Mouse (Mus musculus) stomach, embryonic 15.5 days (tissue): ENCODE data around the gene Brinp3. TPM values are rescaled to one million over a fixed set of nuclear protein-coding genes. Genes with fewer than 3 reads are reported as not detected.

Experiments used
- ATAC-seq: fragments of 200-750 bp; cut with Nextera tagmentation; 2 replicates; pipeline ENCODE4 v1.8.0; 2017; ENCODE audit warnings: low read depth, moderate number of reproducible peaks, moderate TSS enrichment; ENCODE audit not compliant: insufficient read depth, low FRiP score
- H3K27ac ChIP-seq: fragments of 300-500 bp; sonication (generic); 2 replicates; pipeline ENCODE4 v1.5.1; 2015; ENCODE audit warnings: mild to moderate bottlenecking, inconsistent platforms
- H3K27me3 ChIP-seq: fragments of 300-500 bp; sonication (generic); replicated peaks from 2 replicates; pipeline ENCODE4 v1.6.1; 2015; ENCODE audit warnings: inconsistent platforms
- H3K36me3 ChIP-seq: fragments of 300-500 bp; sonication (generic); 2 replicates; pipeline ENCODE4 v1.6.1; 2015; ENCODE audit warnings: inconsistent platforms
- H3K4me1 ChIP-seq: fragments of 300-500 bp; sonication (generic); 2 replicates; pipeline ENCODE4 v1.6.1; 2015; ENCODE audit warnings: inconsistent platforms
- H3K4me2 ChIP-seq: fragments of 300-500 bp; sonication (generic); 2 replicates; pipeline ENCODE4 v1.6.1; 2015; ENCODE audit warnings: mild to moderate bottlenecking, inconsistent platforms
- H3K4me3 ChIP-seq: fragments of 300-500 bp; sonication (generic); replicated peaks from 2 replicates; pipeline ENCODE4 v1.5.1; 2015; ENCODE audit warnings: inconsistent platforms
- H3K9ac ChIP-seq: fragments of 300-500 bp; sonication (generic); 2 replicates; pipeline ENCODE4 v1.6.1; 2015; ENCODE audit warnings: inconsistent platforms
- H3K9me3 ChIP-seq: fragments of 300-500 bp; sonication (generic); 2 replicates; pipeline ENCODE4 v1.6.1; 2016; ENCODE audit warnings: inconsistent platforms
- WGBS: fragments of 180-500 bp; shearing (Covaris S2); methylation state at CpG from one replicate; pipeline ENCODE4 v1.1.7; 2015; 5-methylcytosine and 5-hydroxymethylcytosine counted together
- polyA plus RNA-seq: library from polyadenylated mRNA; unstranded; fragments of >200 nt; fragmentation: Nextera tagmentation; extraction: Ambion mirVana; gene quantifications from 2 replicates; pipeline ENCODE4 v1.2.1, GENCODE M21; 2015

The Brinp3 gene
- polyA plus RNA-seq, 1 experiment from 2014 or later: 2.1 TPM

DNA sequence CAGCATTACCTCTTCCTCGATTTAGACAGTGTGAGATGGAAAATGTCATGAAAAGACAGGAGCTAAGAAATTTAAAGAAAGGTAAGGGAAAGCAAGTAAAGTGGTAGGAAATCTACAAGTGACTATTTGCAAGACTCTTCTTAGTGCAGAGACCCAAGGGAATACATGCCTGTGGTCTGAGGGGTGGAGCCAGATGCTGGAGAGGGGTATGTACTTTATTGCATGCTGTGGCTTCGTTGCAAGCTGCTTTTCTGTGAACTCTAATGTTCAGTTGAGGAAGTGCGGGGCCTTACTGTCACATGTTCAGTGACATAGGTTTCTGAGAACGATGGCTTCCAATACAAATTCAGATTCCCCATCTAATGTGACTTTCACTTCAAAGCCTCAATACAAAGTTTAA, 313.2 kb downstream of the Brinp3 start:
- no peaks in the 10 kb centered on the region for H3K4me1 ChIP-seq
- no peak overlapping the region for H3K27ac ChIP-seq
- no peaks in the 10 kb centered on the region for H3K27me3 ChIP-seq
- H3K9me3 ChIP-seq: no peaks in the 10 kb centered on the region
- no peak for ATAC-seq
- no peaks in the 10 kb centered on the region for H3K36me3 ChIP-seq
- no peak overlapping the region for H3K4me3 ChIP-seq
- H3K4me2 ChIP-seq: no peak overlapping the region
- no peak overlapping the region for H3K9ac ChIP-seq
- WGBS: 72% methylated on average over 4 of the region's 4 CpGs

DNA sequence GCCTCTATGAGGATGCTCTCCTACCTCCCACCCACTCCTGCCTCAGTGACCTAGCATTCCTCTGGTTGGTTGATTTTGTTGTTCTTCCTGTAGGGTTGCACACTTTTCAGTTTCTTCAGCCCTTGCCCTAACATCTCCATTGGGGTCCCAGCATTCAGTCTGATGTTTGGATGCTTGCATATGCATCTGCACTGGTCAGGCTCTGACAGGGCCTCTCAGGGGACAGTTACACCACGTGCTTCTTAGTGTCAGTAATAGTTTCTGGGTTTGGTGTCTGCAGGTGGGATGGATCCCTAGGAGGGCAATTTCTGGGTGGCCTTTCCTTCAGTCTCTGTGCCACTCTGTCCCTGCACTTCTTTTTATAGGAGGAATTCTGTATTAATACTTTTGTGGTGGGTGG, 339.3 kb downstream of the Brinp3 start:
- Histone ChIP-seq H3K4me3 (no peak overlapping the region), H3K9ac (no peak overlapping the region), H3K27ac (no peak overlapping the region), H3K36me3 (no peaks in the 10 kb centered on the region), H3K4me2 (no peak overlapping the region), H3K9me3 (no peaks in the 10 kb centered on the region), H3K27me3 (no peaks in the 10 kb centered on the region), H3K4me1 (no peaks in the 10 kb centered on the region)
- no peak for ATAC-seq
- 33% methylated on average over 1 of the region's 1 CpGs for whole genome bisulfite sequencing

DNA sequence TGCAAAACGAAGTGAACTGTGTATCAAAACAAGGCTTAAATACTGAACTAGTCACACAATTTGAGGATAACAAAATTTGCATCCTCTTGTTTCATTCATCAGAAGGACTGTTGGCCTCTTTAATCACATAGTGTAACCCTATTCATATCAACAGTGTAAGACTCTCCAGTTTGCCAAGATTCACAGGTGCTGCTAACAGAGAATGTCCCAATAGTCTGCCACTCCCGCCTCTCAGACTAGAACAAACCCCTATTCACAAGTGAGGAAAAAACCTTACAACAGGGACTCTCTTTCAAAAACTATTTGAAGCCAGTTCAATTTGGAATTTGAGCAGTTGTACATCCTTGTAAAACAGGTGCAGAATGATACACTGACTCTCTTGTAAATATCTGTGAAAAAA, 349.5 kb downstream of the Brinp3 start:
- no peaks in the 10 kb centered on the region for H3K36me3 ChIP-seq
- no peaks in the 10 kb centered on the region for H3K27me3 ChIP-seq
- H3K4me2 ChIP-seq: no peak overlapping the region
- WGBS: 68% methylated on average over 2 of the region's 2 CpGs
- no peak overlapping the region for H3K4me3 ChIP-seq
- no peak for ATAC-seq
- H3K9ac ChIP-seq: no peak overlapping the region
- H3K9me3 ChIP-seq: no peaks in the 10 kb centered on the region
- H3K4me1 ChIP-seq: no peaks in the 10 kb centered on the region
- no peak overlapping the region for H3K27ac ChIP-seq

DNA sequence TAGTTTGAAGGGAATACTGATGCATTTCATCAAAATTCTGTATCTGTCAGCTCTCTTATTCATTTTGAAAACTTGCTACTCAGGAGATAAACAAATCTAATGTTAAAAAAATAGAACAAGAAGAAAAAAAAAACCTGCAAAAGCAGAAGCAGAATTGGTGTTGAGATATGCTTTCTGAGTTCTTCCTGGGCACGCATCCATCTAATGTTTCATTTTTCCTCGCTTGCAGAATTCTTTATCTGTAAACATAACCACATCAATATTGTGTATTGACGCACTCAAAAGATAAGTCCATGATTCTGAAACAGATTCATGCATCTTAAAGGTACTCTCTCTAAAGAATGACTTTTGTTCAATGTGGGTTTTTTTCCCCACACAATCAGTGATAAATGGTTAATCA, 354.3 kb downstream of the Brinp3 start:
- WGBS: 58% methylated on average over 3 of the region's 3 CpGs
- ATAC-seq: no peak
- H3K4me2 ChIP-seq: no peak overlapping the region
- no peaks in the 10 kb centered on the region for H3K27me3 ChIP-seq
- H3K4me3 ChIP-seq: no peak overlapping the region
- H3K27ac ChIP-seq: no peak overlapping the region
- H3K9me3 ChIP-seq: no peaks in the 10 kb centered on the region
- no peaks in the 10 kb centered on the region for H3K4me1 ChIP-seq
- no peaks in the 10 kb centered on the region for H3K36me3 ChIP-seq
- no peak overlapping the region for H3K9ac ChIP-seq

DNA sequence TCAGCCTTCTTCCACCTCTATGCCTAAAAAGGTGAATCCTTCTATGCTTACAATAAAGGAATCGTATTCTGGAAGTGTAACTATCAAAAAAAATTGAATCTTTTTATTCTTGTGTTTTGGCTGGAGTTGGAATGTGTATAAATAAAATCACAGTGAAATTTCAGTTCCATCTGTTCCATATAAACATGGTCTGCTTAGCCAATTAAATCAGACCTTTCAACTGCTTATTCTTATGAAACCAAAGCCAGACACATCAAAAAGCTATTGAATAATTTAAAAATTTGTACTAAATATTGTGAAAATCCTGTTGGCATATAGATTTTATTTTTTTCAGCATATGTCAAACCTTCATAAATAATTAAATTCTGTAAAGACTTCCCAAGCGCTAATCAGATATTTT, 355.6 kb downstream of the Brinp3 start:
- no peaks in the 10 kb centered on the region for H3K36me3 ChIP-seq
- no peak overlapping the region for H3K27ac ChIP-seq
- H3K9me3 ChIP-seq: no peaks in the 10 kb centered on the region
- no peak overlapping the region for H3K9ac ChIP-seq
- H3K4me2 ChIP-seq: no peak overlapping the region
- 69% methylated on average over 2 of the region's 2 CpGs for WGBS
- no peak for ATAC-seq
- H3K4me3 ChIP-seq: no peak overlapping the region
- H3K4me1 ChIP-seq: no peaks in the 10 kb centered on the region
- no peaks in the 10 kb centered on the region for H3K27me3 ChIP-seq

DNA sequence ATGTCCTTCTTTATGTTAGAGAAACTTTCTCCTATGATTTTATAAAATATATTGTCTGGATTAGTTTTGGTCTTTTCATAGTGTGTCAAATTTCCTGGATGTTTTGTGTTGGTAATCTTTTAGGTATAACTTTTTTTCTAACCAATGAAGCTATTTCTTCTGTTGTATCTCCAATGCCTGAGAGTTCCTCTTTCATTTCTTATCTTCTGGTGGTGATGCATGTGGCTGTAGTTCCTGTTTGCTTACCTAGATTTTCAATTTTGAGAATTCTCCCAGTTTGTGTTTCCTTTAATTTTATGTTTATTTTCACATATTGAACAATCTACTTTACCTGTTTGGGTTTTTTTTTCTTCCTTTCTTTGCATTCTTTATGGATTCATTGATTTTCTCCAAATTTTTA, 404.1 kb downstream of the Brinp3 start:
- no peak overlapping the region for H3K4me3 ChIP-seq
- H3K4me2 ChIP-seq: no peak overlapping the region
- H3K9me3 ChIP-seq: no peaks in the 10 kb centered on the region
- H3K9ac ChIP-seq: no peak overlapping the region
- no peak for ATAC-seq
- no peaks in the 10 kb centered on the region for H3K36me3 ChIP-seq
- H3K27ac ChIP-seq: no peak overlapping the region
- no peaks in the 10 kb centered on the region for H3K4me1 ChIP-seq
- H3K27me3 ChIP-seq: no peaks in the 10 kb centered on the region

DNA sequence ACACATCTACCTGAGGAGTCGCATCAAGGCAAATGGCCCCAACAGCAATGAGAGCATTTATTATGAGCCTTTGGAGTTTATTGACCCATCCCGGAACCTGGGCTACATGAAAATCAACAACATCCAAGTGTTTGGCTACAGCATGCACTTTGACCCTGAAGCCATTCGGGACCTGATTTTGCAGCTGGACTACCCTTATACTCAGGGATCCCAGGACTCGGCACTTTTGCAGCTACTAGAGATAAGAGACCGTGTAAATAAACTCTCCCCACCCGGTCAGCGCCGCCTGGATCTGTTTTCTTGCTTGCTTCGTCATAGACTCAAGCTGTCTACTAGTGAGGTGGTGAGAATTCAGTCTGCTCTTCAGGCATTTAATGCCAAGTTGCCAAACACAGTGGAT, 407.1 kb downstream of the Brinp3 start:
- peak; percentile 43; the same call in 1 of the 2 replicates for ATAC-seq
- no peak overlapping the region for H3K9ac ChIP-seq
- H3K9me3 ChIP-seq: no peaks in the 10 kb centered on the region
- no peak overlapping the region for H3K4me2 ChIP-seq
- no peak overlapping the region for H3K27ac ChIP-seq
- H3K4me3 ChIP-seq: no peak overlapping the region
- 32% methylated on average over 9 of the region's 9 CpGs for WGBS
- no peaks in the 10 kb centered on the region for H3K4me1 ChIP-seq
- H3K36me3 ChIP-seq: no peaks in the 10 kb centered on the region
- H3K27me3 ChIP-seq: no peaks in the 10 kb centered on the region

DNA sequence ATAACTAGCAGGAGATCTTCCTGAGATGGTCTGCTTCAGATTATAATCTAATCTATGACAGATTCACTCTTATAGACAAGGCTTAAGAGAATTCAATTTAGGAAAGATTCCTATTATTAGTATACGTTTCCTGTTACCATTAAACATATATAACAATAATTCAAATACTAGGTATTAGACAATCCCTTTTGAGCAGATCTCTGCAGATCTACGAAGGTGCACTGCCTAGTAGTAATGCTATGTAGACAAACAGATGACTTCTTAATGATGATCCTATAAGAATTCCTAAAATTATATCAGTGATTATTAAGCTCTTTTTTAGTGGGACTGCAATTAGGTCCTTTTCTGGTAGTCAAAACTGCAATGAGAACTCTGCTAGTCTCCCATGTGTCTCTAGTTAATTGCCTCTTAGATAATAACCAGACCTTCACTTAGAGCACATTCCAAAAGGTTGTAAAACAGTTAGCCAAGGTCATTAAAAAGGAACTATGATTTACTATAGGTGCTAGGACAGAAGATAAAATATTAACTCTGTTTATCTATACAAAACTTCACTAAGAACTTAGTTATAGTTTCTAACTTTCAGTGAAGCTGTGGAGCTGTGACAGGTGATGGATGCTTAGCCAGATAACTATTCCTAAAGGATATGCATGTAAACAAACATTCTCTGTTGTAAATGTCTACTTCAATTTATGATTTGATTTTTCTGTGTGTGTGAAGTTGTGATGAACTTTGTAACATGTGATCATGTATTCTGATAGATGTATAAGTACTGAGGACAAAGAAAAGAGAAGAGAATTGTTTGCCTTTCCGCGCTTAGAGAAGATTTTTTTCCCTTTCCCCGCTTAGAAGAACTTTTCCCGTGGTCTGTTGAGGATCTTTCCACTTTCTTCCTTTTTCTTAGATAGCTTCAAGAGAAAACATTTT, 445.2 kb downstream of the Brinp3 start:
- WGBS: 70% methylated on average over 6 of the region's 6 CpGs

More for the DNA sequence above, 445.2 kb downstream of the Brinp3 start:
- no peaks in the 10 kb centered on the region for H3K36me3 ChIP-seq
- H3K27ac ChIP-seq: no peak overlapping the region
- H3K4me3 ChIP-seq: no peak overlapping the region
- no peak overlapping the region for H3K4me2 ChIP-seq
- no peaks in the 10 kb centered on the region for H3K9me3 ChIP-seq
- no peaks in the 10 kb centered on the region for H3K27me3 ChIP-seq
- H3K9ac ChIP-seq: no peak overlapping the region
- no peak for ATAC-seq
- no peaks in the 10 kb centered on the region for H3K4me1 ChIP-seq
